Mouse (Mus musculus): ENCODE measurements around the gene Fancl.

Gene Fancl

DNA sequence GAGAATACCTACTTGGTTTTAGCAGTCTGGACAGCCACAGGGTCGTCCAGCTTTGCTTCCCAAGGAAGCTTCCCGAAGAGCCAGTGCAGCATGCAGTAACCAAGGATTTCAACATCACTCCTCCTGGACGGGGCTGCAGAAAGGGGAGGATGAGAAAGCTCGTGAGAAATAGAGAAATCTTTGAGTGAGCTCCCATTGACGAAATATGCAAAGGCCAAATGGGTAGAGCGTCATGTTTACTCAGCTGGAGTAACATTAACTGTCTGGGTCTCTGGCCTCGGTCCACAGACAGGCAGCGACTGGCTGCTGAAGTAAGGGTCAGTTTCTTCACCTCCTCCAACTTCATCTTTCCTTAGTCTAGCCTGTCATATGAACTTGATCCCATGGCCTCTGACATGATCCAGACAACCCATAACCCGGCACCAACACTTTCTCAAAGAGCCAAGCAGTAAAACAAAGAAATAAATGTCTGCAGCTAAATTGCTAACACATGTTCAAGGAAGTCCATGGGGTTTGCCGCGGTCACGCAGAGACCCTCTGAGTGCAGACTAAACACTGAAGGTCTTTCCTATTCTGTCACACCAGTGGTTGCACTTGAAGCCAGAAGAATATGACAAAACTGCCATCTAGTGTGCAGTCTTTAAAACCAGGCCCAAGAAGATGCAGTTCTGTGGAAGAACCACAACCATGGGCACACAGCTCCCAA lies 104.0 kb downstream of the Fancl start:
- peak; percentile 15 for DNase-seq (ENCODE audit: low read depth, low spot score)

- no peak for DNase-seq (ENCODE audit: low read depth, low spot score)
These were observed 110.0 kb downstream of the Fancl start for GRCm38 (mm10) chr11:26495951-26496350.

DNA sequence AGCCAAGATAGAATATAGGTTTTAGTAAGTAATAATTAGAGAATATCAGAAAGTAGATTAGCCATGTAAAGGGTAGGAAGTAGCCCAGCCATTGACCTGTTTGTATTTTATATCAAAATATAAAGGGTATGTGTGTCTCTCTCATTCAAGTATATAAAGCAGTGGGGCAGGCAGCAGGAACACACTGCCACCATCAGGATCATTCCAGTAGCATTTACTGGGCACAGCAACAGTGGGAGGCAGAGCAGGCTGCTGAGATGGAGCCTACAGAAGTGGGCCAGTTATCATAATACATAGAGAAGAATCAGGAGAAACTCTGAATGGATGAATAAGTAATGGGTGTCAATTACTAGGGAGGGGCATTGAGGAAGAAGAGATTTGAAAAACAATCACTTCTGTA lies 127.7 kb downstream of the Fancl start:
- DNase-seq (ENCODE audit: low read depth, low spot score): no peak

DNA sequence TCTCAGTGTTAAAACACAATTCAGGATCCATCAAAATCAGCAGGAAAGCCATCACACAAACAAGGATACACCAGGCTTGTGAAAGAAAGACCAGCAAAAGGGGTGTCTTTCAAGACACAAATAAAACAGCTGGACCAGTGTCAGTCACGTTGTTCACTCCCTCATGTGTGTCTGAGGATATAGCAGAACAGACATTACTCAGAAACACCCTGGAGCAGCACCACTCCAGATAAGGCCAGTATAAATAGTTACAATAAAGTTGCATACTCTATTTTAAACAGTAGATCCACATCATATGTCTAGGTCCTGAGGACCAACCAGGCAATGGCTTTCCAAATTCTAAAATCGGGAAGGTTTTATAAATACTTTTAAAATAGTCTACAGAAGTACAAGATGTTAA lies 130.2 kb downstream of the Fancl start:
- no peak for DNase-seq (ENCODE audit: low read depth, low spot score)

- DNase-seq (ENCODE audit: low read depth, low spot score): no peak
These were observed 133.1 kb downstream of the Fancl start for GRCm38 (mm10) chr11:26518991-26519390.

Measured in R1 (cell line).